Mouse (Mus musculus) heart, embryonic 11.5 days (tissue): ENCODE measurements around the gene Dync2h1. TPM values are rescaled to one million over a fixed set of nuclear protein-coding genes. Genes with fewer than 3 reads are reported as not detected.

Experiments used
- ATAC-seq: fragments of 200-750 bp; cut with Nextera tagmentation; replicated peaks from 2 replicates; pipeline ENCODE4 v1.8.0; 2017; ENCODE audit warnings: moderate library complexity; ENCODE audit not compliant: insufficient number of reproducible peaks, low FRiP score, low TSS enrichment
- H3K27ac ChIP-seq: fragments of 300-500 bp; sonication (generic); 2 replicates; pipeline ENCODE4 v1.5.1; 2014; ENCODE audit warnings: mild to moderate bottlenecking, low read depth, low read length
- H3K27me3 ChIP-seq: fragments of 300-500 bp; sonication (generic); 2 replicates; pipeline ENCODE4 v1.6.1; 2014; ENCODE audit warnings: mild to moderate bottlenecking, low read length, mixed read lengths; ENCODE audit not compliant: control insufficient read depth, insufficient read depth
- H3K36me3 ChIP-seq: fragments of 300-500 bp; sonication (generic); 2 replicates; pipeline ENCODE4 v1.6.1; 2014; ENCODE audit warnings: mild to moderate bottlenecking, low read length, moderate library complexity, mixed read lengths; ENCODE audit not compliant: control insufficient read depth, insufficient read depth
- H3K4me1 ChIP-seq: fragments of 300-500 bp; sonication (generic); 2 replicates; pipeline ENCODE4 v1.6.1; 2014; ENCODE audit warnings: low read length; ENCODE audit not compliant: control insufficient read depth, insufficient read depth
- H3K4me2 ChIP-seq: fragments of 300-500 bp; sonication (generic); 2 replicates; pipeline ENCODE4 v1.6.1; 2014; ENCODE audit warnings: mild to moderate bottlenecking, moderate library complexity
- H3K4me3 ChIP-seq: fragments of 300-500 bp; sonication (generic); 2 replicates; pipeline ENCODE4 v1.5.1; 2014; ENCODE audit warnings: low read depth, low read length
- H3K9ac ChIP-seq: fragments of 300-500 bp; sonication (generic); 2 replicates; pipeline ENCODE4 v1.6.1; 2014; ENCODE audit warnings: mild to moderate bottlenecking, low read depth, low read length, moderate library complexity
- H3K9me3 ChIP-seq: fragments of 300-500 bp; sonication (generic); replicated peaks from 2 replicates; pipeline ENCODE4 v1.6.1; 2016; ENCODE audit warnings: low read length; ENCODE audit not compliant: control insufficient read depth
- WGBS: fragments of 180-500 bp; shearing (Covaris S2); extraction: QIAGEN DNeasy Blood & Tissue Kit; methylation state at CpG from one replicate; pipeline ENCODE4 v1.1.7; 2014; ENCODE audit not compliant: insufficient replicate concordance; 5-methylcytosine and 5-hydroxymethylcytosine counted together
- polyA plus RNA-seq: library from polyadenylated mRNA; unstranded; fragments of >200 nt; fragmentation: Nextera tagmentation; extraction: Ambion mirVana; gene quantifications from 2 replicates; pipeline ENCODE4 v1.2.1, GENCODE M21; 2014

Gene Dync2h1
- polyA plus RNA-seq, 1 experiment from 2014 or later = 7.5 TPM

DNA sequence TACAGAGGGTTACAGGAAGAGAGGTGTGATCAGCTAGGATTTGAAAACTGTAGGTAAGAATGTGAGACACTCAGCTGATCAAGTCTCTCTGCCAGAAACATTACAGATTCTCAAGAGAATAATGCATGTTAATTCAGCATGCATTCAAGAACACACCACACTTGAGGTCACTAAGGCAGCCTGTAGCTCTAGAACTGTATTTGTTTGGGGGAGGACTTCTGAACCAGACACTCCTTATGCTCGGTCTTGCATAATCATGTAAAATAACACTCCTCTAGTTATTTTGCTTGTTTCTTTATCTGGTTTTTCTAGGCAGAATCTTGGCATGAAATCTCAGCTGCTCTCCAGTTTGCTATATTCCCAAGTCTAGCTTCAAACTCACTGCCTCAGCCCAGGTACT, 282.6 kb downstream of the Dync2h1 start:
- Histone ChIP-seq H3K4me2 (no peak overlapping the region), H3K9ac (no peak overlapping the region), H3K27me3 (no peaks in the 10 kb centered on the region), H3K9me3 (no peaks in the 10 kb centered on the region), H3K4me3 (no peak overlapping the region), H3K27ac (no peak overlapping the region), H3K36me3 (no peaks in the 10 kb centered on the region), H3K4me1 (no peaks in the 10 kb centered on the region)
- ATAC-seq = no peak
- 61% methylated on average over 1 of the region's 1 CpGs for WGBS

GRCm38 (mm10) chr9:6891331-6891730, 292.9 kb downstream of the Dync2h1 start:
- no peaks in the 10 kb centered on the region for H3K27me3 ChIP-seq
- H3K4me1 ChIP-seq = no peaks in the 10 kb centered on the region
- H3K4me3 ChIP-seq = no peak overlapping the region
- H3K9ac ChIP-seq = no peak overlapping the region
- ATAC-seq = no peak
- no peak overlapping the region for H3K4me2 ChIP-seq
- H3K9me3 ChIP-seq = no peaks in the 10 kb centered on the region
- H3K36me3 ChIP-seq = no peaks in the 10 kb centered on the region
- H3K27ac ChIP-seq = no peak overlapping the region

DNA sequence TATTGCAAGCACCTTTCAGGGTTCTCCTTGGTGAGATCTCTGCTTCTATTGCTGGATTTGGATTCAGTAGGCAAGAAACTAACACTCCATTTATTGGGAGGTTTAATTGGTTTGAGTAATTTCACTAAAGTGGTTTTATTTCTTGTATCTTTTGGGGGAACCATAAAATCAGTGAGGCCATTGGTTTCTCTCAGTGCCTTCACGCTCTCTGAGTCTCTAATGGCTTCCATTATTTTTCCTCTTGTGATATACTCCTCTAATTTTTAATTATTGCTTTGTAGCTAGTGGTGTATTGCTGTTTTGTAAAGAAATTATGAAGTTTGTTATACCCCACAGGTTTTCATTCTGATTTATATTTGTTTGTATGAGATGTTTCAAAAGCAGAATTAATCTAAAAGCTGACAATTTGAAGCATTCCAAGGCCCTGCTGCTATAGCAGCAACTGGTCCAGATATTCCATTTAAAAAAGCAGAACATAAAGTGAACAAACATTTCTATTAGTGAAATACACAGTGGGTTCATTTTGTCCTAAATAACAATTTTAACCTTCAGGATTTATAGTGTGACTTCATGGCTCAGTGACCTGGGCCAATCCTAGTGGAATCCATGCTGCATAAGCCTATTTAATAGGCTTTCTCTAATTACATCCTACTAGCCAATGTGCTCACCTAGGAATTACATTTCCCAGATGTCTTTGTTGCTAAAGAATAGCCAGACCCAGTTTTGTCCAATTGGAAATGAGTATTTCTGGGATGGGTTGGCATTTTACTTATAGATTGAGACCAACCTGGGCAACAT, 302.9 kb downstream of the Dync2h1 start:
- Histone ChIP-seq H3K27me3 (no peaks in the 10 kb centered on the region), H3K4me2 (no peak overlapping the region), H3K4me3 (no peak overlapping the region), H3K4me1 (no peaks in the 10 kb centered on the region), H3K27ac (no peak overlapping the region), H3K9ac (no peak overlapping the region), H3K9me3 (no peaks in the 10 kb centered on the region), H3K36me3 (no peaks in the 10 kb centered on the region)
- 98% methylated on average over 1 of the region's 1 CpGs for whole genome bisulfite sequencing
- ATAC-seq = no peak

Other genes starting within 250 kb of the Dync2h1 start
- 94.1 and 97.6 TPM in 2 replicates for gene Dcun1d5, start 74 bp upstream of the Dync2h1 start, polyA plus RNA-seq
- not detected in 2 replicates for gene Mmp13, start 88.1 kb upstream of the Dync2h1 start, polyA plus RNA-seq
- gene Mmp12, start 159.9 kb upstream of the Dync2h1 start, polyA plus RNA-seq = not detected in 2 replicates
- not detected in 2 replicates for gene Mmp1b, start 203.6 kb upstream of the Dync2h1 start, polyA plus RNA-seq